Mouse (Mus musculus) ovary, postnatal 14 days (tissue): ENCODE data around the gene Rusc2.

Experiments used
- DNase-seq: peaks from one replicate; pipeline ENCODE4 v3.0.0; 2022; ENCODE audit warnings: low spot score

The Rusc2 gene

GRCm38 (mm10) chr4:43381408-43382154 lies at the start of gene Rusc2:
Gene Rusc2 (plus strand): TSS chr4:43381979.
- peak; percentile 88 for DNase-seq

GRCm38 (mm10) chr4:43334771-43335170 lies 47.0 kb upstream of the Rusc2 start:
- no peak for DNase-seq

- no peak for DNase-seq
These were observed 45.6 kb upstream of the Rusc2 start for GRCm38 (mm10) chr4:43336176-43336575.

GRCm38 (mm10) chr4:43340096-43340804 lies 41.5 kb upstream of the Rusc2 start:
- no peak for DNase-seq

- no peak for DNase-seq
These were observed 40.4 kb upstream of the Rusc2 start for GRCm38 (mm10) chr4:43341276-43341891.

GRCm38 (mm10) chr4:43342443-43342842 lies 39.3 kb upstream of the Rusc2 start:
- DNase-seq = no peak

- no peak for DNase-seq
These were observed 36.8 kb upstream of the Rusc2 start for GRCm38 (mm10) chr4:43344932-43345331.

- no peak for DNase-seq
These were observed 32.6 kb upstream of the Rusc2 start for GRCm38 (mm10) chr4:43349206-43349605.

- DNase-seq = no peak
These were observed 31.7 kb upstream of the Rusc2 start for GRCm38 (mm10) chr4:43350038-43350560.

GRCm38 (mm10) chr4:43353662-43354061 lies 28.1 kb upstream of the Rusc2 start:
- no peak for DNase-seq

- no peak for DNase-seq
These were observed 16.7 kb upstream of the Rusc2 start for GRCm38 (mm10) chr4:43364914-43365560.

- DNase-seq = no peak
These were observed 14.5 kb upstream of the Rusc2 start for GRCm38 (mm10) chr4:43367295-43367694.

- no peak for DNase-seq
These were observed 14.0 kb upstream of the Rusc2 start for GRCm38 (mm10) chr4:43367787-43368186.

GRCm38 (mm10) chr4:43371406-43371805 lies 10.4 kb upstream of the Rusc2 start:
- DNase-seq = no peak

- DNase-seq = no peak
These were observed 9.6 kb upstream of the Rusc2 start for GRCm38 (mm10) chr4:43372155-43372554.

- no peak for DNase-seq
These were observed 7.5 kb upstream of the Rusc2 start for GRCm38 (mm10) chr4:43374266-43374665.

- no peak for DNase-seq
These were observed 2.2 kb upstream of the Rusc2 start for GRCm38 (mm10) chr4:43379601-43380000.

GRCm38 (mm10) chr4:43380951-43381350 lies 828 bp upstream of the Rusc2 start:
- no peak for DNase-seq

- DNase-seq = no peak
These were observed 609 bp downstream of the Rusc2 start for GRCm38 (mm10) chr4:43382155-43383020.

- DNase-seq = no peak
These were observed 1.7 kb downstream of the Rusc2 start for GRCm38 (mm10) chr4:43383246-43384082.
